Mouse (Mus musculus) kidney, embryonic 15.5 days (tissue): ENCODE data around the gene Fap. TPM values are rescaled to one million over a fixed set of nuclear protein-coding genes. Genes with fewer than 3 reads are reported as not detected.
A peak's percentile ranks its signal among the peaks of the same experiment; 100 is the strongest.

Source experiments
- ATAC-seq: fragments of 200-750 bp; cut with Nextera tagmentation; replicated peaks from 2 replicates; pipeline ENCODE4 v1.8.0; 2017; ENCODE audit warnings: moderate TSS enrichment; ENCODE audit not compliant: low FRiP score
- H3K27ac ChIP-seq: fragments of 300-500 bp; sonication (generic); 2 replicates; pipeline ENCODE4 v1.5.1; 2015; ENCODE audit warnings: mild to moderate bottlenecking, inconsistent platforms
- H3K27me3 ChIP-seq: fragments of 300-500 bp; sonication (generic); 2 replicates; pipeline ENCODE4 v1.6.1; 2015; ENCODE audit warnings: inconsistent platforms
- H3K36me3 ChIP-seq: fragments of 300-500 bp; sonication (generic); 2 replicates; pipeline ENCODE4 v1.6.1; 2015; ENCODE audit warnings: inconsistent platforms
- H3K4me1 ChIP-seq: fragments of 300-500 bp; sonication (generic); 2 replicates; pipeline ENCODE4 v1.6.1; 2015; ENCODE audit warnings: inconsistent platforms
- H3K4me2 ChIP-seq: fragments of 300-500 bp; sonication (generic); 2 replicates; pipeline ENCODE4 v1.6.1; 2015; ENCODE audit warnings: moderate library complexity, mild to moderate bottlenecking, inconsistent platforms
- H3K4me3 ChIP-seq: fragments of 300-500 bp; sonication (generic); replicated peaks from 2 replicates; pipeline ENCODE4 v1.5.1; 2015; ENCODE audit warnings: mild to moderate bottlenecking, inconsistent platforms
- H3K9ac ChIP-seq: fragments of 300-500 bp; sonication (generic); 2 replicates; pipeline ENCODE4 v1.6.1; 2015; ENCODE audit warnings: mild to moderate bottlenecking, inconsistent platforms
- H3K9me3 ChIP-seq: fragments of 300-500 bp; sonication (generic); replicated peaks from 2 replicates; pipeline ENCODE4 v1.6.1; 2016; ENCODE audit warnings: inconsistent platforms
- WGBS: fragments of 180-500 bp; shearing (Covaris S2); methylation state at CpG from one replicate; pipeline ENCODE4 v1.1.7; 2015; ENCODE audit warnings: mixed read lengths; 5-methylcytosine and 5-hydroxymethylcytosine counted together
- polyA plus RNA-seq: library from polyadenylated mRNA; unstranded; fragments of >200 nt; fragmentation: Nextera tagmentation; extraction: Ambion mirVana; gene quantifications from 2 replicates; pipeline ENCODE4 v1.2.1, GENCODE M21; 2015

The Fap gene
- polyA plus RNA-seq, 1 experiment from 2014 or later = 6.9 TPM

- 69% methylated on average over 7 of the region's 7 CpGs for WGBS
- H3K4me3 ChIP-seq = no peak overlapping the region
- H3K27me3 ChIP-seq = no peaks in the 10 kb centered on the region
- H3K4me2 ChIP-seq = 0 out of 2 replicates have a peak overlapping the region, but pooled peaks have one; percentile 22
- no peak overlapping the region; the same call in 1 of the 2 replicates for H3K27ac ChIP-seq
- no peaks in the 10 kb centered on the region for H3K4me1 ChIP-seq
- ATAC-seq = no peak
- H3K9ac ChIP-seq = no peak overlapping the region
- no peaks in the 10 kb centered on the region for H3K9me3 ChIP-seq
- no peaks in the 10 kb centered on the region for H3K36me3 ChIP-seq
These were observed 375 bp upstream of the Fap start for GRCm38 (mm10) chr2:62574250-62574649.

GRCm38 (mm10) chr2:62573099-62573752 is 649 bp downstream of the Fap start:
- Histone ChIP-seq H3K4me3 (peak overlapping the region; percentile 22), H3K4me1 (no peaks in the 10 kb centered on the region), H3K27me3 (no peaks in the 10 kb centered on the region), H3K9ac (no peak overlapping the region), H3K4me2 (peak overlapping the region; percentile 22; the same call in 1 of the 2 replicates), H3K27ac (peak overlapping the region; percentile 24; the same call in 1 of the 2 replicates), H3K9me3 (no peaks in the 10 kb centered on the region), H3K36me3 (no peaks in the 10 kb centered on the region)
- ATAC-seq = no peak
- WGBS = 78% methylated on average over 10 of the region's 10 CpGs

DNA sequence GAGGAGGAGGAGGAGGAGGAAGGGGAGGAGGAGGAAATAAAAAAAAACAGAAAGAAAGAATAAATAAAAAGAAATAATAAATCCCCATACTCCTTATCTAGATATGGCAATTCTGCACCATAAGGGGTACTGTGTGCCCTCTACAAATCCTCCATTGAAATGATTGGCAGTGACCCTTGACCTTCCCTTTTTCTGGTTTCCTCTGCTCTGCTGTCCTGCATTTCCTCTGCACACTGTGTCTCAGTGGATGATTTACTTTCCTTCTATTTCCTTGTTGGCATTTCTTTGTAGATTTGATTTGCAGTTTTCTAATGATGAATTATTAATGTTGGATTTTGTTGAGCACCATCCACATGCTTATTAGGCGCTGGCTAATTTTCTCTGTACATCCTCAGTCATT is 9.2 kb downstream of the Fap start:
- Histone ChIP-seq H3K36me3 (no peaks in the 10 kb centered on the region), H3K4me2 (no peak overlapping the region), H3K27ac (no peak overlapping the region), H3K27me3 (no peaks in the 10 kb centered on the region), H3K9me3 (no peaks in the 10 kb centered on the region), H3K4me3 (no peak overlapping the region), H3K9ac (no peak overlapping the region), H3K4me1 (0 out of 2 replicates have a peak, but pooled peaks cover 6% of the 10 kb centered on the region)
- ATAC-seq = no peak
- WGBS = 82% methylated on average over 1 of the region's 1 CpGs

DNA sequence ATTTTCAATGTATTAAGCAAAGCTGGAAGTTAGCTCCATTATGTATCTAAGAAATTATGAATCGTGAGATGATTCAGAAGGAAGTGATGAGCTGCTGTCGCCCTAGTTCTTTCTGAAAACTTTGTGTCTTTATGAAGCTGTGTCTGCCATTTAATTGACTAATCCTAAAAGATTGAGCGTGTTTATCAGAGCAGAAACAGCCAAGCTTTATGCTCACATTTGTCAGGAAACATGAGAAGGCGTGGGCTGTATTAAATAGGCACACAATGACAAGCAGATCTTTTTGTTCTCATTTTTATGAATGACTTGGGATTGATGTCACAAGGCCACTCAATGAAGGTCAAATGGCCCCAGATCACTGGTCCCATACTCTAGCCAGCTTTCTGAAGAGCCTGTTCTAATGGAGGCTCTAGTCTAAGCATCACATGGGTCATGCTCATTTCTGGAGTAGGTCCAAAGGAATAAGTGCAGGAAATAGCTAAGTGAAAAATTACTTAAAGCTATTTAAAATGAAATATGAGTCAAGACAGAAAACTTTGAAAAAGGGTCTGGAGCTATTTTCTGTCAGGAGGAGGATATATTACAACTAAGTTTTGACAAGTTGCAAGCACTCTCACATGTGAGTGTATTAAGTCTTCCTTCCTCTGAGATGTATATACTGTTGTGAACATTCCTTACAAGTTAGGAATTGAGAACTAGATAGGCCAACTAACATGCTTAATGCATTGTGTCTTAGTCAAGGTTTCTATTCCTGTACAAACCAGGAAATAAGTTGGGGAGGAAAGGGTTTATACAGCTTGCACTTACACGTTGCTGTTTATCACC is 11.0 kb downstream of the Fap start:
- Histone ChIP-seq H3K27me3 (no peaks in the 10 kb centered on the region), H3K4me1 (0 out of 2 replicates have a peak, but pooled peaks cover 6% of the 10 kb centered on the region), H3K36me3 (no peaks in the 10 kb centered on the region), H3K27ac (peak overlapping the region; percentile 56), H3K9me3 (no peaks in the 10 kb centered on the region), H3K9ac (no peak overlapping the region), H3K4me2 (no peak overlapping the region), H3K4me3 (no peak overlapping the region)
- ATAC-seq = peak; percentile 89
- 58% methylated on average over 5 of the region's 5 CpGs for WGBS

- Histone ChIP-seq H3K27me3 (no peaks in the 10 kb centered on the region), H3K27ac (no peak overlapping the region), H3K4me1 (no peaks in the 10 kb centered on the region), H3K4me3 (no peak overlapping the region), H3K4me2 (no peak overlapping the region), H3K36me3 (no peaks in the 10 kb centered on the region), H3K9me3 (no peaks in the 10 kb centered on the region), H3K9ac (no peak overlapping the region)
- 79% methylated on average over 2 of the region's 2 CpGs for WGBS
- ATAC-seq = no peak
These were observed 16.5 kb downstream of the Fap start for GRCm38 (mm10) chr2:62557417-62557816.

GRCm38 (mm10) chr2:62556349-62556748 is 17.5 kb downstream of the Fap start:
- no peak overlapping the region for H3K9ac ChIP-seq
- no peak for ATAC-seq
- no peaks in the 10 kb centered on the region for H3K27me3 ChIP-seq
- H3K4me3 ChIP-seq = no peak overlapping the region
- no peaks in the 10 kb centered on the region for H3K4me1 ChIP-seq
- no peaks in the 10 kb centered on the region for H3K36me3 ChIP-seq
- H3K4me2 ChIP-seq = no peak overlapping the region
- no peaks in the 10 kb centered on the region for H3K9me3 ChIP-seq
- WGBS = 81% methylated on average over 9 of the region's 9 CpGs
- H3K27ac ChIP-seq = no peak overlapping the region

DNA sequence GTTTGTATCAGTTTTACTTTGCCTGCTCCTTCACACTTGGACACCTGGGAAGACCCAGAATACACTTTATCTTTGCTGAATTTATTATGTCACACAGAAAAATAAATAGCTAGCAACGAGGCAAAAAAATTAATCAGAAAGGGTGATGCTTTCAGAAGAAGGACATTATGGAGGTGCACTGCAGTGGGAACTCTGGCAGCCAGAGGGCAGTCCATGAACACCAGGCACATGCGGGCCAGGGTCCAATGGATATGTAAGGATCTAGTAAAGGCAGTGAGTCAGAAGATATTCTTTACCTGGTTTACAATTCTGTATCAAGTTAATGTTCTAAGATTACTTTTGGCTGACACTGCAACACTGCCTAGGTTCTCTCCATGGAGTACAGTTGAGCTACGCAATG is 24.2 kb downstream of the Fap start:
- Histone ChIP-seq H3K4me2 (no peak overlapping the region), H3K27me3 (no peaks in the 10 kb centered on the region), H3K36me3 (no peaks in the 10 kb centered on the region), H3K9me3 (no peaks in the 10 kb centered on the region), H3K9ac (no peak overlapping the region), H3K27ac (no peak overlapping the region), H3K4me3 (no peak overlapping the region), H3K4me1 (no peaks in the 10 kb centered on the region)
- 80% methylated on average over 3 of the region's 3 CpGs for WGBS
- ATAC-seq = no peak

- no peaks in the 10 kb centered on the region for H3K4me1 ChIP-seq
- H3K9me3 ChIP-seq = no peaks in the 10 kb centered on the region
- no peaks in the 10 kb centered on the region for H3K36me3 ChIP-seq
- H3K9ac ChIP-seq = no peak overlapping the region
- no peak overlapping the region for H3K27ac ChIP-seq
- no peak overlapping the region for H3K4me2 ChIP-seq
- H3K27me3 ChIP-seq = no peaks in the 10 kb centered on the region
- no peak for ATAC-seq
- no peak overlapping the region for H3K4me3 ChIP-seq
- 74% methylated on average over 4 of the region's 4 CpGs for WGBS
These were observed 24.7 kb downstream of the Fap start for GRCm38 (mm10) chr2:62549131-62549530.

DNA sequence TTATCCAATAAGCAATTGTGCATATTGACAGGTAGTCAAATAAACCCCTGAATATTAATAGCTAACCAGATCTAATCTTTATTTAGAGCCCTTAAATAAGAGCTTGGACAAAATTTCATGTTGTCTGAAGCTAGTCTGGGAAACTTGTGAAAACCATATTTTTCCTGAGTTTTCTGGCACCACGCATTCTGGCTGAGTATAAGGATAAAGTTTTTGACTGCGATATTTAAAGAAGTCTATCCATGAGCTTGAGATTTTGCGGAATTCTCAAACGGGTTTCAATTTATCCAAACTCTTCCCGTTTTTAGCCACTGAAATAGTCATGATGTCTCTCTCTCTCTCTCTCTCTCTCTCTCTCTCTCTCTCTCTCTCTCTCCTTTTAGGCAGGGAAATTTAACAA is 25.8 kb downstream of the Fap start:
- Histone ChIP-seq H3K9ac (no peak overlapping the region), H3K4me3 (no peak overlapping the region), H3K27me3 (no peaks in the 10 kb centered on the region), H3K9me3 (no peaks in the 10 kb centered on the region), H3K4me1 (no peaks in the 10 kb centered on the region), H3K36me3 (no peaks in the 10 kb centered on the region), H3K4me2 (no peak overlapping the region), H3K27ac (no peak overlapping the region)
- WGBS = 92% methylated on average over 5 of the region's 5 CpGs
- ATAC-seq = no peak

GRCm38 (mm10) chr2:62535483-62535882 is 38.4 kb downstream of the Fap start:
- Histone ChIP-seq H3K4me1 (no peaks in the 10 kb centered on the region), H3K9me3 (no peaks in the 10 kb centered on the region), H3K27me3 (no peaks in the 10 kb centered on the region), H3K4me3 (no peak overlapping the region), H3K36me3 (no peaks in the 10 kb centered on the region), H3K9ac (no peak overlapping the region), H3K27ac (no peak overlapping the region), H3K4me2 (no peak overlapping the region)
- 87% methylated on average over 8 of the region's 8 CpGs for WGBS
- no peak for ATAC-seq

DNA sequence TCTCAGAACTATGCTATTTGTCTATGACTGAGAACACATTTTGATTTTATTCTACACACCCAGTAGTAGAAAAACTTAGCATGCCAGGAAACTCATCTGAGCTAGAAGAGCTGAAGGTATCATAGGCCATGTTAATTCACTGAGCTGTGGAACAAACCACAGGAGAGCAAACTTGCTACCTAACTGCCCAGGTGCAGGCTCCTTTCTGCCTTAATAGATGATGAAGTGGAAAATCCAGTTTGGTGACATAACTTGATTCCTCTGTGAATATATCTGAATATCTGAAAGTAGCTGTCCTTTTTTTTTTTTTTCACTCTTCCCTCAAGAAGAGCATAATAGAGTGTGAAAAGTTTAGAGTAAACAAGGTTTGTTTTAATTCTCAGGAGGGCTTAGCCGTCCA is 42.8 kb downstream of the Fap start:
- Histone ChIP-seq H3K9ac (no peak overlapping the region), H3K27ac (no peak overlapping the region)
- 64% methylated on average over 1 of the region's 1 CpGs for WGBS

DNA sequence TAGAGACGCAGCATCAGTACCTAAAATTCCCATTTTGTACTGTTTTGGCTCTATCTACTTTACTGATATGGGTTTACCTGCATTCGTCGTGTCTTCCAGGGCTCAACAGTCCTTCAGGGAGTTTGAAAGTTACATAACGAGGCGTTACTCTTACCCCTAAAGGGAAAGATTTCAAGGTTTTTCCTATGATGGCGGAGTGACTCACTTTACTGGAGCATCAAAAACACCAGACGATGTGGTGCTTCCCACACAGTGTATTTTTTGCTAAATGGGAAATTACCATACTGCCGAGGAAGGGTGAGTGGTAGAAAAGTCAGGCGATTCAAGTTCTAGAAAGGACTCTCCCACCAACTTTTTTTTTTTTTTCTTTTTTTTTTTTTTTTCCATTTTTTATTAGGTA is 47.5 kb downstream of the Fap start:
- no peaks in the 10 kb centered on the region for H3K9me3 ChIP-seq
- no peak overlapping the region for H3K4me3 ChIP-seq
- WGBS = 93% methylated on average over 9 of the region's 9 CpGs
- no peak overlapping the region for H3K27ac ChIP-seq
- H3K27me3 ChIP-seq = no peaks in the 10 kb centered on the region
- no peak overlapping the region for H3K9ac ChIP-seq
- H3K36me3 ChIP-seq = no peaks in the 10 kb centered on the region
- no peak for ATAC-seq
- no peaks in the 10 kb centered on the region for H3K4me1 ChIP-seq
- H3K4me2 ChIP-seq = no peak overlapping the region

More for the DNA sequence above, 42.8 kb downstream of the Fap start:
- Histone ChIP-seq H3K4me2 (no peak overlapping the region), H3K4me1 (no peaks in the 10 kb centered on the region), H3K27me3 (no peaks in the 10 kb centered on the region), H3K4me3 (no peak overlapping the region), H3K36me3 (no peaks in the 10 kb centered on the region), H3K9me3 (no peaks in the 10 kb centered on the region)
- no peak for ATAC-seq
